Mouse (Mus musculus) midbrain, embryonic 11.5 days (tissue): ENCODE results near the gene 4930519G04Rik. TPM values are rescaled to one million over a fixed set of nuclear protein-coding genes. Genes with fewer than 3 reads are reported as not detected.
"Not testable (repeated sequence)": the region's sequence is repeated elsewhere in the genome, so short reads cannot be mapped to it uniquely, and the experiment has no call there.

Source experiments
- ATAC-seq: fragments of 200-750 bp; cut with Nextera tagmentation; 2 replicates; pipeline ENCODE4 v1.8.0; 2017; ENCODE audit warnings: moderate TSS enrichment, moderate library complexity; ENCODE audit not compliant: low FRiP score
- DNase-seq: peaks from one replicate; pipeline ENCODE4 v3.0.0; 2015; ENCODE audit warnings: low spot score; ENCODE audit errors: missing footprints
- H3K27ac ChIP-seq: fragments of 300-500 bp; sonication (generic); 2 replicates; pipeline ENCODE4 v1.5.1; 2014; ENCODE audit warnings: low read depth, low read length
- H3K27me3 ChIP-seq: fragments of 300-500 bp; sonication (generic); 2 replicates; pipeline ENCODE4 v1.6.1; 2014; ENCODE audit warnings: mild to moderate bottlenecking, low read length, moderate library complexity, mixed read lengths; ENCODE audit not compliant: control insufficient read depth, insufficient read depth
- H3K36me3 ChIP-seq: fragments of 300-500 bp; sonication (generic); 2 replicates; pipeline ENCODE4 v1.6.1; 2014; ENCODE audit warnings: mild to moderate bottlenecking, low read length, moderate library complexity, mixed read lengths; ENCODE audit not compliant: control insufficient read depth, insufficient read depth
- H3K4me1 ChIP-seq: fragments of 300-500 bp; sonication (generic); 2 replicates; pipeline ENCODE4 v1.6.1; 2014; ENCODE audit warnings: low read length; ENCODE audit not compliant: control insufficient read depth, insufficient read depth
- H3K4me2 ChIP-seq: fragments of 300-500 bp; sonication (generic); 2 replicates; pipeline ENCODE4 v1.6.1; 2014; ENCODE audit warnings: mild to moderate bottlenecking, moderate library complexity
- H3K4me3 ChIP-seq: fragments of 300-500 bp; sonication (generic); 2 replicates; pipeline ENCODE4 v1.5.1; 2014; ENCODE audit warnings: low read depth, low read length
- H3K9ac ChIP-seq: fragments of 300-500 bp; sonication (generic); 2 replicates; pipeline ENCODE4 v1.6.1; 2014; ENCODE audit warnings: low read length
- H3K9me3 ChIP-seq: fragments of 300-500 bp; sonication (generic); 2 replicates; pipeline ENCODE4 v1.6.1; 2016; ENCODE audit warnings: low read length; ENCODE audit not compliant: control insufficient read depth
- WGBS: fragments of 180-500 bp; shearing (Covaris S2); extraction: QIAGEN DNeasy Blood & Tissue Kit; methylation state at CpG from one replicate; pipeline ENCODE4 v1.1.7; 2014; 5-methylcytosine and 5-hydroxymethylcytosine counted together
- polyA plus RNA-seq: library from polyadenylated mRNA; unstranded; fragments of >200 nt; fragmentation: Nextera tagmentation; extraction: Ambion mirVana; gene quantifications from 2 replicates; pipeline ENCODE4 v1.2.1, GENCODE M21; 2014

Gene 4930519G04Rik
- polyA plus RNA-seq, 1 experiment from 2014 or later = not detected

DNA sequence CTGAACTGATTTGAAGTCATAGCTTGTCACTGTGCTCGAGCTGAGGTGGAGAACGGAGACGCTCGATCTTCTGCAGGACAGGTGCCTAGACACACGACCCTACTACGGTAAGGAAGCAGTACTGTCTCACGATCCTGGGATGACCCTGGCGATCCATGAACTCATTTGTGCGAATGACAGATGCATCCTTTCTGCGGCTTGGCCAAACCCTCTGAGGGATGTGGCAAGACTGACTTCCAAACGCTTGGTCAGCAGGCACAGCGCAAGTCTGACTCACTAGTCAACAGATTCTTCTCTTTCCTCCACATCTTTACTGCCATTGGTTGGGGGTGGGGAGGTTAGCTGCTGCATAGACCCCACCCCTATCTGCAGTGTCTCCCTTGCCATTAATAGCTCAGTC lies 26.0 kb upstream of the 4930519G04Rik start:
- no peak for DNase-seq
- WGBS = 94% methylated on average over 12 of the region's 12 CpGs
- H3K9ac ChIP-seq = no peak overlapping the region

DNA sequence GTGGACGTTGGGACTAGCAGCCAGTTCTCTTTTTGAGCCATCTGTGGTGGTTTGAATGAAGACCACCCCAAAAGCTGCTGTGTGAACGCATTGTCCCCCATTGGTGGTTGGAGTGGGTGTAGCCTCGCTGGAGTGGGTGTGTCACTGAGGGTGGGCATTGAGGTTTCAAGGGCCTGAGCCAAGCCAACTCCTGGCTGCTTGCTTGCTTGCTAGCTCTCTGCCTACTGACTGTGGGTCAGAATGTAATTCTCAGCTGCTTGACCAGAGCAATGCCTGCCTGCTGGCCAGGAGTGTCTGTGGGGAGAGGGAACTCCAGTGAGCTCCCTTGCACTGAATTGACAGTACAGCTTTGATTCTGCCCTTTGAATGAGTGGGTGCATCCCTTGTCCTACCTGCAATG lies 23.7 kb upstream of the 4930519G04Rik start:
- no peak overlapping the region for H3K27ac ChIP-seq
- no peaks in the 10 kb centered on the region for H3K9me3 ChIP-seq
- ATAC-seq = no peak
- no peaks in the 10 kb centered on the region for H3K27me3 ChIP-seq
- H3K4me1 ChIP-seq = no peaks in the 10 kb centered on the region
- DNase-seq = no peak
- no peak overlapping the region for H3K9ac ChIP-seq
- no peak overlapping the region for H3K4me2 ChIP-seq
- no peaks in the 10 kb centered on the region for H3K36me3 ChIP-seq
- H3K4me3 ChIP-seq = no peak overlapping the region
- 67% methylated on average over 3 of the region's 3 CpGs for WGBS

More for the DNA sequence above, 26.0 kb upstream of the 4930519G04Rik start:
- no peak for ATAC-seq
- Histone ChIP-seq H3K4me3 (no peak overlapping the region), H3K9me3 (no peaks in the 10 kb centered on the region), H3K4me1 (no peaks in the 10 kb centered on the region), H3K36me3 (no peaks in the 10 kb centered on the region), H3K4me2 (no peak overlapping the region), H3K27ac (no peak overlapping the region), H3K27me3 (no peaks in the 10 kb centered on the region)

DNA sequence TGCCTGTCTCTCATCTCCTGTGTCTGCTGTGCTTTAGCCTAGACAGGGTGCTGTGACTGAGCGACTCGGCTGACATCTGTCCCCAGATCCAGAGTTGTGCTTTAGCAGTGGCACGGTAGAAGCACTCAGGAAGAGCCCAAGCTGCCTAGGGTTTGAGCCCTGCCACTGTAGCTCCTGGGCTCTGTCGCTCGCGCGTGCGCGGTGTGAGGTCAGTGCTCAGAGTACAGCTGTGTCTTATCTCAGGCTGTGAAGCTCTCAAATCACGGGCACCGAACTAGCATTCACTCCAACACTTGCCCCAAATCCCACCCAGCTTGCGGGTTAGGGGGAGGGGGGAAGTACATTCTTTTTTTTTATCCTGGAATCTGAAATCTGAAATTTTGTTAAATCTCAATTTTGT lies 16.6 kb upstream of the 4930519G04Rik start:
- Histone ChIP-seq H3K9ac (no peak overlapping the region), H3K4me1 (no peaks in the 10 kb centered on the region), H3K4me3 (no peak overlapping the region), H3K27me3 (no peaks in the 10 kb centered on the region), H3K36me3 (no peaks in the 10 kb centered on the region), H3K4me2 (no peak overlapping the region), H3K9me3 (no peaks in the 10 kb centered on the region), H3K27ac (no peak overlapping the region)
- ATAC-seq = no peak
- 73% methylated on average over 12 of the region's 12 CpGs for WGBS
- no peak for DNase-seq

DNA sequence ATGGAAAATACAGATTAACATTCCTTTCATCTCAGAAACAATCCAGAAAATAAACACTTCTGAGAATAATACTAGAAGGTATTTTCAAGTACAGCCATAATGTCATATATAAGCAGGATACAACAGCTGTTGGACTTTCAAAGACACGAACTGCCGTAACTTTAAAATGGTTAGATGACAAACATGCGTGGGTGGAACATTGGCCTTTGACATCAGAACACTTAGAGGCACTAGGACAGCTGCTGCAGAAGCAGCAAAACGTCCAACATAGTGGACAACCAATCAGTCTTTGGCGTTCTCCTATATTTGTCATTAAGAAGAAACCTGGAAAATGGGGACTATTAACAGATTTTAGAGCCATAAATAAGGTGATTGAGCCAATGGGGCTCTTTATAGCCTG lies 13.0 kb upstream of the 4930519G04Rik start:
- not testable (repeated sequence) for ATAC-seq, H3K4me2 ChIP-seq, H3K9ac ChIP-seq, DNase-seq, H3K9me3 ChIP-seq, H3K27me3 ChIP-seq, H3K4me1 ChIP-seq, H3K27ac ChIP-seq, H3K36me3 ChIP-seq, H3K4me3 ChIP-seq
- 79% methylated on average over 5 of the region's 5 CpGs for WGBS

DNA sequence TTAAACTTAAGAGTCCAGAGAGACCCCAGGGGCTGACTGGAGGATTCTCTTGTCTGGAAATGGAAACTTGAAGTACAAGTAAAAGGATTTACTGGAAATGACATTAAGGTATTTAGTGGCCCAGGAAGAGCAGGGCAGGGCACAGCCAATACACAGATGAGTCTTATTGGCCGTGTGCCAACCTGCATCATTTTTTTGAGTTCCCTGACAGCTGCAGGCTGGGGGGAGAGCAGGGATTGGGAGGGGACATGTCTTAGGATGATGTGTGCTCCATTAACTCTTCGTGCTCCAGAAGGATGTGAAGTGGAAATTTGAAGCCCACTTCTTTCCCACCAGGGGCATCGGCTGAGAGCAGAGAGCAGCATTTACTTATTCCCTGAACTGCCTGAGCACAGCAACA lies 11.3 kb upstream of the 4930519G04Rik start:
- H3K4me2 ChIP-seq, H3K4me3 ChIP-seq, H3K27ac ChIP-seq, H3K36me3 ChIP-seq, DNase-seq, ATAC-seq, H3K9me3 ChIP-seq, H3K27me3 ChIP-seq, H3K4me1 ChIP-seq, H3K9ac ChIP-seq: not testable (repeated sequence)
- WGBS = 67% methylated on average over 3 of the region's 3 CpGs

DNA sequence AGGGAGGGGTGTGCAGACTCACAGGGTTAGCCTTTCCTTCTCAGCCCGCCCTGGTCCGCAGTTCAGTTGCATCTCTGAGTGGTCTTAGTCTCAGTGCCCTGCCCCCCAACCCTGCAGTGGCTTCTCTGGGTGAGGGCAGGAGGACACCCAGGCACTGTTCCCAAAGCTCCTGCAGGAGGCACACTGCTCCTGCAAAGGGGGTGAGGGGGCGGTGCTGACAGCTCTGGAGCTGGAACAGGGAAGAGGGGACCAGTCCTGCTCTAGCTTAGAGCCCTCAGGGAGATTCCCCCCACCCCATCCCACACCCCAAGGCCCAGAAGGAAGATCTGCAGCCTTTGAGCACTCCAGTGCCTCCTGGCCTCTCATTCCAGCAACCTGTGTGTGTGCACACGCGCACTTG lies 10.8 kb upstream of the 4930519G04Rik start:
- ATAC-seq (no peak), DNase-seq (no peak)
- no peak overlapping the region for H3K4me3 ChIP-seq
- WGBS = 69% methylated on average over 5 of the region's 5 CpGs
- no peaks in the 10 kb centered on the region for H3K9me3 ChIP-seq
- no peak overlapping the region for H3K9ac ChIP-seq
- H3K36me3 ChIP-seq = no peaks in the 10 kb centered on the region
- H3K27me3 ChIP-seq = no peaks in the 10 kb centered on the region
- no peaks in the 10 kb centered on the region for H3K4me1 ChIP-seq
- H3K27ac ChIP-seq = no peak overlapping the region
- H3K4me2 ChIP-seq = no peak overlapping the region

DNA sequence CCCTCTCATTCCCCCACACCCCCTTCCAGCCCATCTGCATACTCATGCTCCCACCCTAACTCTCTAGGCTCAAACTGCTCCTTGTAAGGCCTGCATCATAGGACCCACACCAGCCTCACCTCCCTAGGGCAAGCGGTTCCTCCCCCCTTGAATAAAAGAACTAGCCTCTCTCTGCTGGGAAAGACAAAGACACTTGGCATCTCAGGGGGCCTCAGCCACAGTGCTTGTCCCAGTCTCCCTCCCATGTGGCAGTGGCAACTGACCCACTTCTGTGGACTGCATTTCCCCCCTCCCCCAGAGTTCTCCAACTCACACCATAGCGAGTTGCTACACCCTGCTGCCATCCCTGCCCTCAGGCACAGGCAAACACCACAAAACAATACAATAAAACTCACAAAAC lies 9.1 kb upstream of the 4930519G04Rik start:
- not testable (repeated sequence) for H3K27me3 ChIP-seq, H3K4me1 ChIP-seq, H3K36me3 ChIP-seq, H3K9ac ChIP-seq, H3K9me3 ChIP-seq, DNase-seq, H3K27ac ChIP-seq, H3K4me3 ChIP-seq, H3K4me2 ChIP-seq, ATAC-seq
- 80% methylated on average over 2 of the region's 2 CpGs for WGBS

DNA sequence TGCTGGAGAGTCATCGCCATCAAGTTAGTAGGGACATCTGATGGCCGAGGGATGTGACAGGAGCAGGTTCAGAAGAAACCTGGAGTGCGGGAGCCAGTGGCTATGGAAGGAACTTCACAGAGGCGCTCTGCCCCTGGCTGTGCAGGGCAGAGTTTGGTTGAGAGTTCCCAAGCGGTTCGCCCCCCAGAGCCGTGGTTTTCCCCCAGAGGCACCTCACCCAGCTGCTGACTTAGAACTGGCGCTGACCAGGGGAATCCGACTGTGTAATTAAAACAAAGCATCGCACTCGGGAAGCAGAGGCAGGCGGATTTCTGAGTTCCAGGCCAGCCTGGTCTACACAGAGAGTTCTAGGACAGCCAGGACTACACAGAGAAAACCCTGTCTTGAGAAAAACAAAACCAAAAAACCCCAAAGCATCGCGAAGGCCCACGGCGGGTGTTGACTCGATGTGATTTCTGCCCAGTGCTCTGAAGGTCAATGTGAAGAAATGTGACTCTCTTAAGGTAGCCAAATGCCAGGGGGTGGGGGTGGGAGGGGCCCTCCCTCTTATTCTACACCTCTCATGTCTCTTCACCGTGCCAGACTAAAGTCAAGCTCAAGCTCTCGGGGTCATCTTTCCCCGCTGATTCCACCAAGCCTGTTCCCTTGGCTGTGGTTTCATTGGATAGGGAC lies 1.8 kb upstream of the 4930519G04Rik start:
- no peak overlapping the region for H3K4me3 ChIP-seq
- no peaks in the 10 kb centered on the region for H3K9me3 ChIP-seq
- H3K4me1 ChIP-seq = no peaks in the 10 kb centered on the region
- DNase-seq (no peak), ATAC-seq (no peak)
- no peak overlapping the region for H3K27ac ChIP-seq
- no peaks in the 10 kb centered on the region for H3K36me3 ChIP-seq
- WGBS = 83% methylated on average over 20 of the region's 20 CpGs
- H3K9ac ChIP-seq = no peak overlapping the region
- H3K4me2 ChIP-seq = no peak overlapping the region
- no peaks in the 10 kb centered on the region for H3K27me3 ChIP-seq

DNA sequence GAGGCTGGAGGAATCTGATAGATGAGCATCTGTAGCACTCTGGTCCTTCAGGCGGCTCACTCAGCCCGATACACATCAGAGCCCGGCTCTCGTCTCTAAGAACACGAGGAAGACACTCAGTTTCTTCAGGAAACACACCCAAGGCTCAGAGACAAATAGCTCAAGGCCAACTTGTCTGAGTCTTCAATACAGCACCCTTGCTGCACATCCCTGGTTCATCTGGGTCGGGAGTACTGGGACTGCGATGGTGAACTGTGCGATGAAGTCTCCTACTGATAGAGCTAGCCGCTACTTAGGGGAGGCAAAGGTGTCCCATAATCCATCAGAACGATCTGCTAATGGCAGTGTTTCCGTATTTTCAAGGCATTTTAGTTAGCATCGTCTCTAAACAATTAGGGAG lies 5.1 kb downstream of the 4930519G04Rik start, which contains the start of gene Gm9936:
TSS of gene Gm9936 (minus strand) at position 101 of the 400 bp plus-strand sequence.
- H3K4me2 ChIP-seq = peak within 1 kb of the TSS; percentile 49
- H3K4me1 ChIP-seq = no peaks in the 10 kb centered on the region
- H3K9me3 ChIP-seq = no peaks in the 10 kb centered on the region
- no peaks in the 10 kb centered on the region for H3K36me3 ChIP-seq
- H3K27ac ChIP-seq = no peak within 1 kb of the TSS
- no peaks in the 10 kb centered on the region; the same call in 1 of the 2 replicates for H3K27me3 ChIP-seq
- 84% methylated on average over 12 of the region's 12 CpGs for WGBS
- H3K4me3 ChIP-seq = peak within 1 kb of the TSS; percentile 20
- H3K9ac ChIP-seq = peak within 1 kb of the TSS; percentile 55
- no peak for DNase-seq
- ATAC-seq = no peak
